Mouse (Mus musculus): ENCODE data around the gene Pinlyp. TPM values are rescaled to one million over a fixed set of nuclear protein-coding genes. Genes with fewer than 3 reads are reported as not detected.

Pinlyp gene
- polyA plus RNA-seq (2017; shearing (Covaris generic)), result not detected

GRCm38 (mm10) chr7:24546068-24546614 is at the start of gene Pinlyp, which contains the start of gene Xrcc1:
Pinlyp (minus strand) TSS chr7:24546118.
Xrcc1 (plus strand) TSS chr7:24546289.

GRCm38 (mm10) chr7:24587330-24588105 is 41.6 kb upstream of the Pinlyp start, which contains the start of the genes Ethe1 and Zfp575:
Ethe1 (plus strand) TSS chr7:24587543.
Zfp575 (minus strand) TSS chr7:24587641.

GRCm38 (mm10) chr7:24530062-24530931 is 15.6 kb downstream of the Pinlyp start, which contains the start of gene Irgq:
Irgq (plus strand) TSS chr7:24530689.

GRCm38 (mm10) chr7:24512355-24512754 is 33.6 kb downstream of the Pinlyp start, which contains the start of gene AC161166.1:
AC161166.1 (minus strand) TSS chr7:24512455.

GRCm38 (mm10) chr7:24506838-24507725 is 38.8 kb downstream of the Pinlyp start, which contains the start of gene Zfp428:
Zfp428 (plus strand) TSS chr7:24507006.

Other genes with a start within 250 kb of the Pinlyp start
- gene Zfp61, start 244.9 kb downstream of the Pinlyp start, polyA plus RNA-seq (2017; shearing (Covaris generic)), result 30.7 TPM
- gene Zfp94, start 229.5 kb downstream of the Pinlyp start, polyA plus RNA-seq (2017; shearing (Covaris generic)), result 14.1 TPM
- not detected for gene Tescl, start 212.2 kb downstream of the Pinlyp start, polyA plus RNA-seq (2017; shearing (Covaris generic))
- not detected for gene Lypd5, start 196.9 kb downstream of the Pinlyp start, polyA plus RNA-seq (2017; shearing (Covaris generic))
- gene Kcnn4, start 175.9 kb downstream of the Pinlyp start, polyA plus RNA-seq (2017; shearing (Covaris generic)), result 107 TPM
- gene Smg9, start 146.5 kb downstream of the Pinlyp start, polyA plus RNA-seq (2017; shearing (Covaris generic)), result 74.8 TPM
- gene Irgc1, start 93.8 kb downstream of the Pinlyp start, polyA plus RNA-seq (2017; shearing (Covaris generic)), result 0.55 TPM
- gene Plaur, start 83.6 kb downstream of the Pinlyp start, polyA plus RNA-seq (2017; shearing (Covaris generic)), result 1.9 TPM
- gene Cadm4, start 64.1 kb downstream of the Pinlyp start, polyA plus RNA-seq (2017; shearing (Covaris generic)), result not detected
- 0.63 TPM for gene Zfp428, start 39.1 kb downstream of the Pinlyp start, polyA plus RNA-seq (2017; shearing (Covaris generic))
- not detected for gene AC161166.1, start 33.7 kb downstream of the Pinlyp start, polyA plus RNA-seq (2017; shearing (Covaris generic))
- gene Irgq, start 15.4 kb downstream of the Pinlyp start, polyA plus RNA-seq (2017; shearing (Covaris generic)), result 0.67 TPM
- gene Xrcc1, start 171 bp upstream of the Pinlyp start, polyA plus RNA-seq (2017; shearing (Covaris generic)), result 71.9 TPM
- gene Ethe1, start 41.4 kb upstream of the Pinlyp start, polyA plus RNA-seq (2017; shearing (Covaris generic)), result 13.7 TPM
- not detected for gene Zfp575, start 41.5 kb upstream of the Pinlyp start, polyA plus RNA-seq (2017; shearing (Covaris generic))
- 1.1 TPM for gene Phldb3, start 64.6 kb upstream of the Pinlyp start, polyA plus RNA-seq (2017; shearing (Covaris generic))
- gene Lypd3, start 90.4 kb upstream of the Pinlyp start, polyA plus RNA-seq (2017; shearing (Covaris generic)), result not detected
- gene Tex101, start 130.6 kb upstream of the Pinlyp start, polyA plus RNA-seq (2017; shearing (Covaris generic)), result not detected
- not detected for gene BC049730, start 163.1 kb upstream of the Pinlyp start, polyA plus RNA-seq (2017; shearing (Covaris generic))
- gene Gm4763, start 180.8 kb upstream of the Pinlyp start, polyA plus RNA-seq (2017; shearing (Covaris generic)), result not detected
- gene Cd177, start 214.2 kb upstream of the Pinlyp start, polyA plus RNA-seq (2017; shearing (Covaris generic)), result 0.62 TPM
- not detected for gene Ceacam10, start 231.1 kb upstream of the Pinlyp start, polyA plus RNA-seq (2017; shearing (Covaris generic))